Mouse (Mus musculus): ENCODE measurements around the gene Kazald1. TPM values are rescaled to one million over a fixed set of nuclear protein-coding genes. Genes with fewer than 3 reads are reported as not detected.
"Not testable (repeated sequence)": the region's sequence is repeated elsewhere in the genome, so short reads cannot be mapped to it uniquely, and the experiment has no call there.

Gene Kazald1
- polyA plus RNA-seq, 1 experiment from 2014 or later = 38.5 TPM

DNA sequence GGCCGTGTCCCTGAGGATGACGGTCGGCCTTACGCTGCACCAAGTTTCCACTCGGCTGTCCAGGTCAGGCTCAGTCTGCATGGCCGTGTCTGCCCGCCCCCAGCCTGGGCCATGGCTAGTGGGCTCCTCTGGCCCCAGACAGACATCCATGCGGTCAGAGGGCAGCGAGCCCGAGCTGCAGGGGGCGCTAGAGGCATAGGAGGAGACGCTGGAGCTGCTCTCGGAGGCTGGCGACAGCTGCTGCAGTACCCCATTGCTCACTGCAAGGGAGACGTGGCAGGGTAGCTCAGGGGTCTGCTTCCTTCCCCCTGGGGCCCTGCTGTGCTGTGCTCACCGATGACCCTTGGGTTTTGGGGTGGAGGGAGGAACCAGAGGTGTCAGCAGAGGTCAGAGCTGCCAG, 38.2 kb upstream of the Kazald1 start:
- 35% methylated on average over 16 of the region's 16 CpGs for WGBS

DNA sequence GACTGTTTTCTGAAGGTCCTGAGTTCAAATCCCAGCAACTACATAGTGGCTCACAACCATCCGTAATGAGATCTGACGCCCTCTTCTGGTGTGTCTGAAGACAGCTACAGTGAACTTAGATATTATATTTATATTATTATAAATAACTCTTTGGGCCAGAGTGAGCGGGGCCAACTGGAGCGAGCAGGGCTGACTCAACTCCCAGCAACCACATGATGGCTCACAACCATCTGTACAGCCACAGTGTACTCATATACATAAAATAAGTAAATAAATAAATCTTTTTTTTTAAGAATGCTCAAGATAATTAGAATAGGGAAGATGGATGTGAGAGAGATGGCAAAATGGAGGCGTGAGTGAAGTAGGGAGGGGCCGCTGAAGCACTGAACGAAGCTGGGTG, 36.8 kb upstream of the Kazald1 start:
- peaks cover 22% of the 10 kb centered on the region for H3K27me3 ChIP-seq
- not testable (repeated sequence) for ATAC-seq (ENCODE audit: insufficient number of reproducible peaks, low FRiP score, low TSS enrichment, low read depth); H3K9me3 ChIP-seq; H3K4me1 ChIP-seq; H3K4me2 ChIP-seq; H3K27ac ChIP-seq; H3K4me3 ChIP-seq; H3K9ac ChIP-seq; H3K36me3 ChIP-seq
- WGBS = 86% methylated on average over 7 of the region's 7 CpGs

More for the DNA sequence above, 38.2 kb upstream of the Kazald1 start:
- Histone ChIP-seq H3K4me3 (no peak overlapping the region), H3K4me2 (no peak overlapping the region), H3K36me3 (no peaks in the 10 kb centered on the region), H3K9me3 (no peaks in the 10 kb centered on the region), H3K9ac (no peak overlapping the region), H3K4me1 (peaks cover 12% of the 10 kb centered on the region), H3K27me3 (peaks cover 22% of the 10 kb centered on the region), H3K27ac (no peak overlapping the region)
- no peak for ATAC-seq (ENCODE audit: insufficient number of reproducible peaks, low FRiP score, low TSS enrichment, low read depth)

DNA sequence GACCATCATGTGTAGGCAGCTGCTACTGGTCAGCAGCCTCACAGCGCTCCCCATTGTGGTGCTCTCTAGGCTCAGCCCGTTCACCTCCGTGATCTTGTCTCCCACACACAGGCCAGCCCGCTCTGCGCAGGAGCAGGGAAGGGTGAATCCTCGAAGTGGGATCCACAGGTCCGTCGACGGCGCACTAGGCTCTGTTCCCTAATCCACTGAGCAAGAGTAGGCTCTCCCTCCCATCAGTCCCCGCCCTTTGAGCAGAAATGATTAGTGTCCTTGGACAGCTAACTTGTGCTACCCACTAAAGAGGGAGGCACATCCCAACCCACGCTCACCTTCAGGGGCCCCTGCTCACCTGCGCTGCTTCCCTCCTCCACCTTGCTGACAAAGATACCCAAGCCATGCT, 34.8 kb upstream of the Kazald1 start:
- Histone ChIP-seq H3K36me3 (no peaks in the 10 kb centered on the region), H3K4me3 (no peak overlapping the region), H3K4me2 (no peak overlapping the region), H3K4me1 (no peaks in the 10 kb centered on the region), H3K27ac (no peak overlapping the region), H3K9ac (no peak overlapping the region), H3K9me3 (no peaks in the 10 kb centered on the region), H3K27me3 (peaks cover 33% of the 10 kb centered on the region)
- 44% methylated on average over 13 of the region's 13 CpGs for WGBS
- no peak for ATAC-seq (ENCODE audit: insufficient number of reproducible peaks, low FRiP score, low TSS enrichment, low read depth)

DNA sequence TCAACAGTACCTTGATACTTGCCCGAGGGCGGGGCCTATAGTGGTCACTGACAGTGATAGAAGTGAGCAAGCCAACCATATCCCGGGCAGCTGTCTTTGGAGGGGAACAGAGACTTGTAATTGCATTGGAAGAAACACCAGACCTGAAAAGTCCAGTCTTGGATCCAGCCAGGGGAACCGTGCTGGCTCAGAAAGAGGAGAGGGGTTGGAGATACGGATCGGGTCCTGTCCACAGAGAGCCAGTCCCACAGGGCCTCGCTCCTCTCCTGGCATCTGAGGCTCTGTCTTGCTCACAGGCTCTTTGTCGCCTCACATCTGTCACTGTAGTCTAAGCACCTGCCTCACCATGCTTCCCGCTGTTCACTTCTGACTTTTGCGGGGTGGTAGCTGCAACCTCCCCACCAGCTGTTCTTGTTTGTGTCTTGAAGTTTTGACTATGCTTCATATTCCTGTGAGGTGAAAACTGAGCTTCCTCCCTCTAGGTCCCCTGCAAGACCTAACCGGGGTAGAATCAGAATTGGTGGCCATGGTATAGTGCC, 30.6 kb upstream of the Kazald1 start:
- no peak for ATAC-seq (ENCODE audit: insufficient number of reproducible peaks, low FRiP score, low TSS enrichment, low read depth)
- WGBS = 67% methylated on average over 11 of the region's 11 CpGs

DNA sequence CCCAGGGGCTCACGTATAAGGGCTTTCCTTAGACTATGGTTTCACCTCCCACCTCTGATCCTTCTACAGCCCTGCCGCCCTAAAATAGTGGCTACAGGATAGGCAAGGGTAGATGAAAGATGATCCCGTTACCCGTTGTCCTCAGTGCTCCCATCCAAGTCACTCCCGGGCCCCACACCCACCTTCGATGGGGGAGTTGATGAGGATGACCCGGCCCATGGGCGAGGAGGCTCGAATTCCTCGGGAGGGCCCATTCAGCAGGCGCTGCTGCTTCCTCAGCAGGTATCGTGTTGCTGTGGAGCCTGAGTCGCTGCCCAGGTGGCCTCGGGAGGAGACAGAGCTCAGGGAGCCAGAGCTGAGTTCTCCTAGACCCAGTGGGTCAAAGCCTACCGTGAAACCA, 29.8 kb upstream of the Kazald1 start:
- no peak overlapping the region for H3K27ac ChIP-seq
- ATAC-seq (ENCODE audit: insufficient number of reproducible peaks, low FRiP score, low TSS enrichment, low read depth) = no peak
- H3K9ac ChIP-seq = no peak overlapping the region
- H3K4me3 ChIP-seq = no peak overlapping the region
- H3K4me1 ChIP-seq = peaks cover 31% of the 10 kb centered on the region
- no peak overlapping the region for H3K4me2 ChIP-seq
- no peaks in the 10 kb centered on the region for H3K9me3 ChIP-seq
- H3K27me3 ChIP-seq = peaks cover 29% of the 10 kb centered on the region
- WGBS = 29% methylated on average over 15 of the region's 15 CpGs
- H3K36me3 ChIP-seq = peaks cover 8% of the 10 kb centered on the region; the same call in 1 of the 2 replicates

More for the DNA sequence above, 30.6 kb upstream of the Kazald1 start:
- Histone ChIP-seq H3K9me3 (no peaks in the 10 kb centered on the region), H3K27me3 (peaks cover 36% of the 10 kb centered on the region), H3K4me3 (no peak overlapping the region), H3K9ac (no peak overlapping the region), H3K36me3 (peaks cover under 1% of the 10 kb centered on the region; the same call in 1 of the 2 replicates), H3K4me2 (no peak overlapping the region), H3K27ac (no peak overlapping the region), H3K4me1 (peaks cover 29% of the 10 kb centered on the region)

DNA sequence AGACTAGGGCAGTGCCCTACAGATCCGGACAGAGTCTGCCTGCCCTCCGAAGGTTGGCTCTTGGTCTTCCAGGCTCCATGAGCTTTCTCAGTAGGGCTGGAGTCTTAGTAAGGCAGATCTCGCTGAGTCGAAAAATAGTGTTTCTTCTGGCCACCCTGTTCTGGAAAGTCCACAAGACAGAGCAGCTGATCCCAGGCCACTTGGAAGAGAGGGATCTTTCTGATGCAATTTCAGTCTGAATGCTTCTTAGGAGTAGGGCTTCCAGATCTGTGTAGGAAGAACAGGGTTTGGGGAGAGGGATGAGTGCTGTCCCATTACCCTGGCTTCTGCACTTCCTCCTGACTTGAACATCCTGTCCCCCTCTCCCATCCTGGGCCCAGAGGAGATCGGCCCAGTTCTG, 29.4 kb upstream of the Kazald1 start, which contains the start of gene Pdzd7:
TSS of gene Pdzd7 (minus strand) at position 67 of the 400 bp plus-strand sequence.
- peak within 1 kb of the TSS; percentile 87 for H3K4me2 ChIP-seq
- peaks cover 10% of the 10 kb centered on the region for H3K36me3 ChIP-seq
- WGBS = 74% methylated on average over 5 of the region's 5 CpGs
- peaks cover 24% of the 10 kb centered on the region for H3K27me3 ChIP-seq
- ATAC-seq (ENCODE audit: insufficient number of reproducible peaks, low FRiP score, low TSS enrichment, low read depth) = no peak
- 0 out of 2 replicates have a peak within 1 kb of the TSS, but pooled peaks have one; percentile 96 for H3K27ac ChIP-seq
- 0 out of 2 replicates have a peak within 1 kb of the TSS, but pooled peaks have one; percentile 50 for H3K9ac ChIP-seq
- H3K4me3 ChIP-seq = peak within 1 kb of the TSS; percentile 57
- H3K4me1 ChIP-seq = peaks cover 31% of the 10 kb centered on the region
- H3K9me3 ChIP-seq = no peaks in the 10 kb centered on the region

DNA sequence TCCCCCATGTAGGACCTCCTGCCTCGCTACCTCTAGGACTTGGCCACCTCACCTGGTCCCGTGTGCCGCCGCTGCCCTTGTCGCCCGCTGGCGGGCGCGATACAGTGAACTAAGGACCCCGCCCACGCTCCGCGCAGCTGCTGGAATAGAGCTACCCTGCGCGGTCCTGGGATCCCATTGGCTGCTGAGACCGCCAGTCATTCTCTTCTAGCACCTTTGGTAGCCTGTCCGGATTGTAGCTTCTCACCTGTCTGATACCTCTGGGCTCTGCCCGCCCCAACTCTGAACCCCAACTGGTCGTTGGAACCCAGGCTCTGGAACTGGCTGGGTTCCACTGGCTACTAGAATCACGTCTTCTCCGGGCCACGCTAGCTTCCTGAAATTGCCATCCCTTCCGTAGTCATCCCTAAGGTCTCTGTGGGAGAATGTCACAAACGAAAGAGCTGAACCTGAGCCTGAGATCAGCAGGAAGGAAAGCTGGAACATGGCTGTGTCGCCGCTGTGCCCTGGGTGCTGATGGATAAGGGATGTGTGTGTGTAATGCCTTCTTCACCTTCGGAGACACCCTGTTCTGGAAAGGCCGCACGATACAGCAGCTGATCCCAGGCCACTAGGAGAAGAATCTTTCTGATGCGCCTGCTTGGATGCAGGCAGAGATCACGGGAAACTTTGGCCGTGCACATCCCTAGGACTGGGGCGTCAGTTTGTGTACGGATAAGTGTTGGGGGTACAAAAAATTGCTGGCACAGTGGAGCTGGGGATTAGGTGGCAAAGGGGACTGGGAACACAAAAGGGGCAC, 28.3 kb upstream of the Kazald1 start:
- ATAC-seq (ENCODE audit: insufficient number of reproducible peaks, low FRiP score, low TSS enrichment, low read depth) = no peak
- peaks cover 16% of the 10 kb centered on the region for H3K36me3 ChIP-seq
- peak overlapping the region; percentile 87 for H3K4me2 ChIP-seq
- H3K9me3 ChIP-seq = no peaks in the 10 kb centered on the region
- H3K27ac ChIP-seq = peak overlapping the region; percentile 96
- H3K27me3 ChIP-seq = peaks cover 24% of the 10 kb centered on the region
- peaks cover 31% of the 10 kb centered on the region for H3K4me1 ChIP-seq
- 2% methylated on average over 34 of the region's 34 CpGs for WGBS
- H3K9ac ChIP-seq = peak overlapping the region; percentile 50; the same call in 1 of the 2 replicates
- peak overlapping the region; percentile 57 for H3K4me3 ChIP-seq

DNA sequence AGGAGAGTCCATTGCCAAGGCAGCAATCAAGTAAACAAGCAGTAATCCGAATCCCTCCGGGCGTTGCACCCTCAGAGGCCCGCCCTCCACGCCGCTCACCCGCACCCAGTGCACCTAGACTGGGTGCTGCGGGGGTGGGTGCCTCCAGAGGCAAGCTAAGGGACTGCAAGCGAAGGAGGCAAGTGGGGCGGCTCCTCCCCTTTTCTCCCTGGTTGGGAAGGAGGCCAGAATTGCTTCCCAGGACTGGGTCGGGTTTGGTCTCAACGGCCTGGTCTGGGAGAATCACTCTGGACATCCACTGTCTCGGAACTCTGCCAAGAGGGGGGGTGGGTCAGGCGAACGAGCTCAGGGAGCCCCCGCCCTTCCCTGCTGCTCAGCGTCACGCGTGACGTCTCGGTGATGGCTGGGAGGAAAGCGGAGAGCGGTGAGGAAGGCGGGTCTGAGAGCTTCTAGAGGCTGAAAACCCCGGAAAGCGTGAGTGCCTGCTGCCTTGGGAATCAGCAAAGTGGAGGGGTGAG, 27.6 kb upstream of the Kazald1 start, which contains the start of gene Sfxn3:
TSS of gene Sfxn3 (plus strand) at position 87 of the 518 bp plus-strand sequence.
- 0% methylated on average over 26 of the region's 26 CpGs for WGBS
- ATAC-seq (ENCODE audit: insufficient number of reproducible peaks, low FRiP score, low TSS enrichment, low read depth) = peak; percentile 80
- Histone ChIP-seq H3K9ac (peak within 1 kb of the TSS; percentile 50), H3K9me3 (no peaks in the 10 kb centered on the region), H3K4me2 (peak within 1 kb of the TSS; percentile 87), H3K27me3 (peaks cover 24% of the 10 kb centered on the region), H3K27ac (peak within 1 kb of the TSS; percentile 96), H3K36me3 (peaks cover 23% of the 10 kb centered on the region), H3K4me3 (peak within 1 kb of the TSS; percentile 57), H3K4me1 (peaks cover 31% of the 10 kb centered on the region)

DNA sequence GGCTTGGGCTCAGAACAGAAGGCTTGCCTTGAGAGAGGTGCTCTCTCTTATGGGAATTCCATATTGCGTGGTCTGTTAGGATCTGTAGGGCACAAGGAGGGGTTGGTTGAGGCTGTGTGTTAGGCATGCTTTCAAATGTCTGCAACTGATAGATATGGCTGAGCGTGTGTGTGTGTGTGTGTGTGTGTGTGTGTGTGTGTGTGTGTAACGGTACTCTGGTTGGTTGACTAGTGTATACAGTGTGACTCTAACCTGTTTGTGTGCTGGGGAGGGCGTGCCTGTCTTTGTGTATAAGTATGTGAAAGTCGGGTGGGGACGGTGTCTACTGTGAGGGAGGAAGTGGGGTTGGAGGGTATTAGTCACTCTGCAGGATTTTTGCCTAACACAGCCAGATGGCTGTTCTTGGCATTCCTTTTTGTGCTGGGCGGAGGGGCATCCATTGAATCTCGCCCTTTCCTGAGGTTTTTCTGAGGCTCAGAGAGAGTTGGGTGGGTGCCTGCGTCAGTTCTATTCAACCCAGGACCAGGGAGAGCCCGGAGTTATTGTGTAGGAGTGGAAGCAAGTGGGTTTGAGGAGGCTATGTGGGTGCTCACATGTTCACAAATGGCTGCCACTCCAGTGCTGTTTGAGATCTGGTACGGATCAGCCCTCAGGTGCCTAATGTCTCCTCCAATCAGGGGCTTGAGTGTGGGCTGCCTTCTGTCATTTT, 27.0 kb upstream of the Kazald1 start:
- WGBS = 19% methylated on average over 11 of the region's 11 CpGs
- Histone ChIP-seq H3K27me3 (peaks cover 24% of the 10 kb centered on the region), H3K36me3 (peaks cover 29% of the 10 kb centered on the region), H3K4me3 (peak overlapping the region; percentile 57), H3K4me1 (peaks cover 31% of the 10 kb centered on the region), H3K9me3 (no peaks in the 10 kb centered on the region), H3K9ac (peak overlapping the region; percentile 50), H3K4me2 (peak overlapping the region; percentile 87), H3K27ac (peak overlapping the region; percentile 96)
- ATAC-seq (ENCODE audit: insufficient number of reproducible peaks, low FRiP score, low TSS enrichment, low read depth) = peak; percentile 72; the same call in 1 of the 2 replicates

DNA sequence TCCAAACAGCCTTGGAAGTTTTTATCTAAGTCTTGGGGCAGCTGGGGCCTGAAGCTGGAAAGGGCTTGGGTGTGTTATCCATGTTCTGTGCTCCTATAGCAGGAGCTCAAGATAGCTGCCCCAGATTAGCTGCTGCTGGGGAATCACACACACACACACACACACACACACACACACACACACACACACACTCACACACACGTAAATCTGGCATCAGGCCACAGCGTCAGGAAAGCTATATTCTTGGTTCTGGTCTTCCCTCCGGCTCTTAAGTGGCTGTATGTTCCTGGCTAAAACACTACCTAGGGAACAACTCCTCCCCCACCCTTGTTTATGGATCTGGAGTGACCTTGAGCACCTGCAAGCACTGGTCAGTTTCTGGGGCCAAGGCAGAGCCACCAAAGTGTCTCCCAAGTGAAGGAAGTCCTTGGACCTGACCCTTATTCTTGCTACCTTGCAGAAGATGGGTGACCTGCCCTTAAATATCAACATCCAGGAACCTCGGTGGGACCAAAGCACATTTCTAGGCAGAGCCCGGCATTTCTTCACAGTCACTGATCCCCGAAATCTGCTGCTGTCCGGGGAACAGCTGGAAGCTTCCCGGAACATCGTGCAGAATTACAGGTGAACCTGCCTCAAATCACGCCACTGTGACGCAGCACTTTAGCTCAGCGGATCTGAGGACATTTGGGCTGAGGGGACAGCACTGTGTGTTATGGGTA, 26.2 kb upstream of the Kazald1 start:
- no peak for ATAC-seq (ENCODE audit: insufficient number of reproducible peaks, low FRiP score, low TSS enrichment, low read depth)
- Histone ChIP-seq H3K27ac (peak overlapping the region; percentile 96), H3K4me1 (peaks cover 31% of the 10 kb centered on the region), H3K4me3 (peak overlapping the region; percentile 57), H3K9me3 (no peaks in the 10 kb centered on the region), H3K9ac (peak overlapping the region; percentile 50), H3K36me3 (peaks cover 36% of the 10 kb centered on the region), H3K27me3 (peaks cover 24% of the 10 kb centered on the region), H3K4me2 (peak overlapping the region; percentile 87)
- 71% methylated on average over 12 of the region's 12 CpGs for WGBS

DNA sequence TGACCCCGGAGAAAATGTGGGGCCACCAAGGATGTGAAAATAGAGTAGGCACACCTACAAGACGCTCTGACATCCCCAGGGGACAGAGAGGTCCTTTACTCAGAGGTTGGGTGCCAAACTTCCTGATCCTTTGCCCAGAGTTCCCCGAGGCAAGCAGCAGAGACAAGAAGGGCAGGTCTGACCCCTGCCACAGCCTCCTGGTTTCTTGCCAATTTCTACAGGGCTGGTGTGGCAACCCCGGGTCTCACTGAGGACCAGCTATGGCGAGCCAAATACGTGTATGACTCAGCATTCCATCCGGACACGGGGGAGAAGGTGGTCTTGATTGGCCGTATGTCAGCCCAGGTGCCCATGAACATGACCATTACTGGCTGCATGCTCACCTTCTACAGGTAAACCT, 25.5 kb upstream of the Kazald1 start:
- WGBS = 77% methylated on average over 9 of the region's 9 CpGs
- Histone ChIP-seq H3K9ac (no peak overlapping the region), H3K9me3 (no peaks in the 10 kb centered on the region), H3K36me3 (peaks cover 44% of the 10 kb centered on the region), H3K4me2 (no peak overlapping the region), H3K27me3 (peaks cover 19% of the 10 kb centered on the region), H3K4me3 (no peak overlapping the region), H3K27ac (no peak overlapping the region), H3K4me1 (peaks cover 31% of the 10 kb centered on the region)
- ATAC-seq (ENCODE audit: insufficient number of reproducible peaks, low FRiP score, low TSS enrichment, low read depth) = no peak
